Mouse (Mus musculus): ENCODE data around the gene Ccn6. TPM values are rescaled to one million over a fixed set of nuclear protein-coding genes. Genes with fewer than 3 reads are reported as not detected.
A peak's percentile ranks its signal among the peaks of the same experiment; 100 is the strongest.

Gene Ccn6
- polyA plus RNA-seq, 1 experiment: 0.16 TPM

DNA sequence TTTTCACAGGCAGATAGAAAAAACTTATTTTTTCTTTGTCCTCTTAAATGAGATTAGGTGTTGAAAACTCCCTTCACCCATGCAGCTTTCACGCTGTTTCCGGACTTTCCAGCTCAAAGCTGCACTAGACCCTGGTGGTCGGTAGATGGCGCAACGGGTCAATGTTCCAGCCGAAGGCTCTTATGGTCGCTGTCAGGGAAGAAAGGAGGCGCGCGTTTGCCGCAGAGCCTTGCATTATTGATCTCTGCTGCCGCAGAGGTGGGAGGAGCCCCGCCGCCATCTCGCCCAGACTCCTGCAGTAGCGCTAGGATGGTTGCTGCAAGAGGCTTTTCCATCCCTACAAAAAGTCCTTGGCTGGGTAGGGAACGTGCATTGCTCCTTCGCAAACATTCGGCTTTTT, 7.5 kb upstream of the Ccn6 start:
- Histone ChIP-seq H3K4me3 (ENCODE audit: insufficient read depth, low read depth, low read length) (peak overlapping the region; percentile 46), H3K4me1 (ENCODE audit: control insufficient read depth, insufficient read depth, low read length) (no peaks in the 10 kb centered on the region), H3K36me3 (ENCODE audit: control insufficient read depth, insufficient read depth, low read length) (no peaks in the 10 kb centered on the region), H3K27me3 (replicated peaks; ENCODE audit: control insufficient read depth, insufficient read depth, low read length) (no peaks in the 10 kb centered on the region), H3K27ac (ENCODE audit: insufficient read depth, low read depth, low read length) (no peak overlapping the region; the same call in 1 of the 2 replicates)
- DNase-seq: peak; percentile 91
- WGBS: under 1% methylated on average over 19 of the region's 19 CpGs
- TF ChIP-seq CTCF (conservative IDR thresholded peaks at IDR 0.05; ENCODE audit: insufficient read depth, insufficient read length, low read depth, low read length) (peak; percentile 96), POLR2A (IDR thresholded peaks at IDR 0.05; ENCODE audit: low read depth, low read length) (no peak)

DNA sequence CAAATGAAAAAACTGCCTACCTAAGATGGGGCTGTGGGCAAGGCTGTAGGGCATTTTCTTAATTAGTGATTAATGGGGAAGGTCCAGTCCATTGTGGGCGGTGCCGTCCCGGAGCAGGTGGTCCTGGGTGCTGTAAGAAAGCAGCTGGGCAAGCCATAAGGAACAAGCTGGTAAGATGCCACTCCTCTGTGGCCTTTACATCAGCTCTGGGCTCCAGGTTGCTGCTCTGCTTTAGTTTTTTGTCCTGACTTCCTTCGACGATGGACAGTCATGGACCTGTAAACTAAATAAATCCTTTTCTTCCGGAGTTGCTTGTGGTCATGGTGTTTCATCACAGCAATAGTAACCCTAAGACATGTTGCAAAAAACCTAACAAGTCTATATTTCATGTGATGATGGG, 7.1 kb upstream of the Ccn6 start:
- no peak for DNase-seq
- whole genome bisulfite sequencing: 4% methylated on average over 6 of the region's 6 CpGs
- TF ChIP-seq CTCF (conservative IDR thresholded peaks at IDR 0.05; ENCODE audit: insufficient read depth, insufficient read length, low read depth, low read length) (no peak), POLR2A (IDR thresholded peaks at IDR 0.05; ENCODE audit: low read depth, low read length) (no peak)
- H3K4me3 ChIP-seq (ENCODE audit: insufficient read depth, low read depth, low read length): no peak overlapping the region
- H3K27me3 ChIP-seq (replicated peaks; ENCODE audit: control insufficient read depth, insufficient read depth, low read length): no peaks in the 10 kb centered on the region
- no peak overlapping the region for H3K27ac ChIP-seq (ENCODE audit: insufficient read depth, low read depth, low read length)
- H3K4me1 ChIP-seq (ENCODE audit: control insufficient read depth, insufficient read depth, low read length): no peaks in the 10 kb centered on the region
- no peaks in the 10 kb centered on the region for H3K36me3 ChIP-seq (ENCODE audit: control insufficient read depth, insufficient read depth, low read length)

DNA sequence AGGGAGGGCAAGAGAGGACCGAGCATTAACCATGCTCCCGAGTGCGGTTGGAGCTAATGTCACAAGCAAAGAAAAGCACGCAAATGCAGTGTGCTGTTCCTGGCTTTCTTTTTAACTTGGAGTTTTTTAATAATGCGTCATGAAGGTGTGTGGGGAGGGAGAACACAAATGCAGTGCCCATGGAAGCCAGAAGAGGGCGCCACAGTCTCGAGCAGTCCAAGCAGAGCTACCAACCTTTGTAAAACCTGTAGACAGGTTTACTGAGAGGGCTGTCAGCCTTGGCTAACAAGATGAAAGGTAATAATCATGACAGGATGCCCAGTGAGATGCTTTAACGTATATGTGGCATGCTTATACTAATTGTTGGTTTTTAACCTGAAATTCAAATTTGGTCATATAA, 6.6 kb upstream of the Ccn6 start:
- WGBS: 8% methylated on average over 8 of the region's 8 CpGs
- Histone ChIP-seq H3K4me1 (ENCODE audit: control insufficient read depth, insufficient read depth, low read length) (no peaks in the 10 kb centered on the region), H3K4me3 (ENCODE audit: insufficient read depth, low read depth, low read length) (peak overlapping the region; percentile 24; the same call in 1 of the 2 replicates), H3K27ac (ENCODE audit: insufficient read depth, low read depth, low read length) (no peak overlapping the region), H3K36me3 (ENCODE audit: control insufficient read depth, insufficient read depth, low read length) (no peaks in the 10 kb centered on the region), H3K27me3 (replicated peaks; ENCODE audit: control insufficient read depth, insufficient read depth, low read length) (no peaks in the 10 kb centered on the region)
- peak; percentile 69 for DNase-seq
- TF ChIP-seq CTCF (conservative IDR thresholded peaks at IDR 0.05; ENCODE audit: insufficient read depth, insufficient read length, low read depth, low read length) (peak; percentile 85), POLR2A (IDR thresholded peaks at IDR 0.05; ENCODE audit: low read depth, low read length) (no peak)

- no peaks in the 10 kb centered on the region for H3K27me3 ChIP-seq (replicated peaks; ENCODE audit: control insufficient read depth, insufficient read depth, low read length)
- no peak for DNase-seq
- TF ChIP-seq POLR2A (IDR thresholded peaks at IDR 0.05; ENCODE audit: low read depth, low read length) (no peak), CTCF (conservative IDR thresholded peaks at IDR 0.05; ENCODE audit: insufficient read depth, insufficient read length, low read depth, low read length) (no peak)
- H3K4me1 ChIP-seq (ENCODE audit: control insufficient read depth, insufficient read depth, low read length): no peaks in the 10 kb centered on the region
- H3K4me3 ChIP-seq (ENCODE audit: insufficient read depth, low read depth, low read length): no peak overlapping the region
- H3K27ac ChIP-seq (ENCODE audit: insufficient read depth, low read depth, low read length): no peak overlapping the region
- H3K36me3 ChIP-seq (ENCODE audit: control insufficient read depth, insufficient read depth, low read length): no peaks in the 10 kb centered on the region
- WGBS: 31% methylated on average over 9 of the region's 9 CpGs
Observed at GRCm38 (mm10) chr10:39169642-39170041, 6.0 kb upstream of the Ccn6 start.

DNA sequence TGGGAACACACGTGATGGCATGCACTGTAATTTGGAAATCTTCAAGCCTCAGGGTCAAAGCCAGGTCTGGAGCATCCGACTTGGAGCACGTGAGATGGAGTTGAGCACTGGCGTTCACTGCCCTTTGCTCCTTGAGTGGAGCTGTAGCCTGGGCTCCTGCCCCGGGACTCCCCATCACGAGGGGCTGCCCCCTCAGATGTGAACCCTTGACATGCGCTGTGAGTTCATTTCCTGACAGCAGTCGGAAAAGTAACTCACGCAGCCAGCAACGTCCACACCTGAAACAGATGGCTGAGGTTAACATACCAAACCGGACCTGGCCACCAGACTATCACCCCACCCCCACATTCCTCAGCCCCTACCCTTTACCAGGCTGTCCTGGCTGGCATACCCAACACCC, 4.0 kb upstream of the Ccn6 start:
- WGBS: 72% methylated on average over 11 of the region's 11 CpGs
- no peak overlapping the region for H3K27ac ChIP-seq (ENCODE audit: insufficient read depth, low read depth, low read length)
- no peak for TF ChIP-seq CTCF (conservative IDR thresholded peaks at IDR 0.05; ENCODE audit: insufficient read depth, insufficient read length, low read depth, low read length)
- TF ChIP-seq POLR2A (IDR thresholded peaks at IDR 0.05; ENCODE audit: low read depth, low read length): no peak
- no peak overlapping the region for H3K4me3 ChIP-seq (ENCODE audit: insufficient read depth, low read depth, low read length)
- H3K4me1 ChIP-seq (ENCODE audit: control insufficient read depth, insufficient read depth, low read length): no peaks in the 10 kb centered on the region
- H3K27me3 ChIP-seq (replicated peaks; ENCODE audit: control insufficient read depth, insufficient read depth, low read length): no peaks in the 10 kb centered on the region
- DNase-seq: no peak
- no peaks in the 10 kb centered on the region for H3K36me3 ChIP-seq (ENCODE audit: control insufficient read depth, insufficient read depth, low read length)

- DNase-seq: no peak
- H3K4me1 ChIP-seq (ENCODE audit: control insufficient read depth, insufficient read depth, low read length): no peaks in the 10 kb centered on the region
- H3K27me3 ChIP-seq (replicated peaks; ENCODE audit: control insufficient read depth, insufficient read depth, low read length): no peaks in the 10 kb centered on the region
- TF ChIP-seq POLR2A (IDR thresholded peaks at IDR 0.05; ENCODE audit: low read depth, low read length) (no peak), CTCF (conservative IDR thresholded peaks at IDR 0.05; ENCODE audit: insufficient read depth, insufficient read length, low read depth, low read length) (no peak)
- no peaks in the 10 kb centered on the region for H3K36me3 ChIP-seq (ENCODE audit: control insufficient read depth, insufficient read depth, low read length)
- H3K27ac ChIP-seq (ENCODE audit: insufficient read depth, low read depth, low read length): no peak overlapping the region
- H3K4me3 ChIP-seq (ENCODE audit: insufficient read depth, low read depth, low read length): no peak overlapping the region
- 28% methylated on average over 11 of the region's 11 CpGs for WGBS
Observed at GRCm38 (mm10) chr10:39165632-39166115, 2.1 kb upstream of the Ccn6 start.

GRCm38 (mm10) chr10:39162666-39163484, 719 bp downstream of the Ccn6 start:
- H3K36me3 ChIP-seq (ENCODE audit: control insufficient read depth, insufficient read depth, low read length): no peaks in the 10 kb centered on the region
- no peak overlapping the region for H3K4me3 ChIP-seq (ENCODE audit: insufficient read depth, low read depth, low read length)
- no peak for TF ChIP-seq CTCF (conservative IDR thresholded peaks at IDR 0.05; ENCODE audit: insufficient read depth, insufficient read length, low read depth, low read length)
- no peak for TF ChIP-seq POLR2A (IDR thresholded peaks at IDR 0.05; ENCODE audit: low read depth, low read length)
- H3K27me3 ChIP-seq (replicated peaks; ENCODE audit: control insufficient read depth, insufficient read depth, low read length): no peaks in the 10 kb centered on the region
- DNase-seq: peak; percentile 24
- H3K27ac ChIP-seq (ENCODE audit: insufficient read depth, low read depth, low read length): no peak overlapping the region
- WGBS: 25% methylated on average over 18 of the region's 18 CpGs
- no peaks in the 10 kb centered on the region for H3K4me1 ChIP-seq (ENCODE audit: control insufficient read depth, insufficient read depth, low read length)
